Mouse (Mus musculus) embryo, embryonic 11 days (tissue): ENCODE measurements around the gene Tub.

Source experiments
- DNase-seq: peaks from one replicate; pipeline ENCODE4 v3.0.0-alpha.2; 2015

Gene Tub

DNA sequence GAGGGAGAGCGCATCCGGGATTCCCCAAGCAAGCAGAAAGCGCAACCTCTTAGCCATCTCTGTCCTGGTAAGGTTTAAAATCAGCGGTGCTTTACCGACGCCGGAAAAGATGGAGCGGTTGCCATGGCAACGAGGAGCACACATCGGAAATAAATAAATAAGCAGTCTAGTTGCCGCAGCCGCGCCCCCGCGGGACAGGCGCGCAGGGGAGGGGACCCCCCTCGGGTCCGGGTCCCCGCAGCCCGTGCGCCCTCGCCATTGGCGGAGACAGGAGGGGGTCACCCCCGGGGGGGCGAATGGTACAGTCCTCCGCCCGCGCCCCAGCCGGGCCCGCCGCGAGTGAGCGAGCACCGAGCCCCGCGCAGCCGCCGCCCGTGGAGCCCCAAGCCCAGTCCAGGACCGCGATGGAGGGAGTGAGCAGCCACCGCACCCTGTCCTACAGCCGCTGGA lies at the start of gene Tub:
Tub (plus strand) TSS at position 27 of the 450 bp plus-strand sequence.
- DNase-seq = peak; percentile 86

GRCm38 (mm10) chr7:108903969-108904368 lies 46.2 kb upstream of the Tub start:
- DNase-seq = no peak

DNA sequence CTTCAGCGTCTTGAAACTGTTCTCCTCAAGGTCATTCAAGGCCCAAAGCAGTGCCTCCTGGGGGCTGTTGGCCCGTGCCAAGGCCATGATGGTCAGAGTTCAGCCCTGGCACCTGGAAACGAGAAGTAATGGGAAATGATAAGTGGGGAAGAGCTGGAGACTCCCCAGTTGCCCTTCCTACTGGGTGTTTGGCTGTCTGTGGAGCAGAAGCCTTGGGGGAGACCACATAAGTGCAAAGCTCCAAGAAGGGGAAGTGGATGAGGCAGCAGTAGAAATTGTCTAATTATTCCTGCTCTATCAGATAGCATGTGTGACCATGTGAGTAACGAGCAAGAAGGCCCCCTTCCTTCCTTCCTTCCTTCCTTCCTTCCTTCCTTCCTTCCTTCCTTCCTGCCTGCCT lies 23.1 kb upstream of the Tub start:
- DNase-seq = no peak

- DNase-seq = no peak
Measured at GRCm38 (mm10) chr7:108928280-108929188, 21.6 kb upstream of the Tub start.

GRCm38 (mm10) chr7:108929726-108930393 lies 20.3 kb upstream of the Tub start, which contains the start of gene Nlrp10:
Nlrp10 (minus strand) TSS chr7:108930178.
- no peak for DNase-seq

- DNase-seq = peak; percentile 94
Measured at GRCm38 (mm10) chr7:108933794-108934731, 16.1 kb upstream of the Tub start, which contains the start of gene Eif3f. Eif3f (plus strand) TSS chr7:108934417.

- DNase-seq = no peak
Measured at GRCm38 (mm10) chr7:108934836-108935235, 15.3 kb upstream of the Tub start.

GRCm38 (mm10) chr7:108935411-108935810 lies 14.7 kb upstream of the Tub start:
- no peak for DNase-seq

DNA sequence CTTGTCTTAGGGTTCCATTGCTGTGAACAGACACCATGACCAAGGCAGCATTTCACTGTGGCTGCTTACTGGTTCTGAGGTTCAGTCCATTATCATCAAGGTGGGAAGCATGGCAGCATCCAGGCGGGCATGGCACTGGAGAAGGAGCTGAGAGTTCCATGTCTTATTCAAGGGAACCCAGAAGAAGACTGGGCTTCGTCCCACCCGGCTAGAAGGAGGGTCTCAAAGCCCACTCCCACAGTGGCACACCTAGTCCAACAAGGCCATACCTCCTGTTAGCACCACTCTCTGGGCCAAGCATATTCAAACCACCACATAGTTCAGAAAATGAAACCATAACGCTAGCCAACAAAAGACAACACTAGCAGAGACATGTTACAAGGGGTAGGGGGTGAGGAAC lies 13.5 kb upstream of the Tub start:
- no peak for DNase-seq

DNA sequence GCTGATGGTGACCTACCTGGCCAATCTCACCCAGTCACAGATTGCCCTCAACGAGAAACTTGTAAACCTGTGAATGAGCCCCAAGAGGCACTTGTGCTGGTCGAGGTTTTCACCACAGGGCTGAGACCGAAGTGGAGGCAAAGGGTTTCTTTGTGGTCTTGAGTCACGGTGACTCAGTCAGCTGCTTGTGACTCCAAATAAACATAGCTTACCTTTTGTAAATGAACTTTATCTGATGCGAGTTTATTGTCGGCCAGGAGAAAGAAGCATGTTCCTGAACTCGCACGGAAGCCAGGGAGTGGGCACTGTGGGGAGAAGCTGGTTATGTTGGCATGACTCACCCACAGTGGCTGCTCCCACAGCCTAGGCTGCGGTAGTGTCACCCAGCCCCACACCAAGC lies 8.7 kb upstream of the Tub start:
- no peak for DNase-seq

DNA sequence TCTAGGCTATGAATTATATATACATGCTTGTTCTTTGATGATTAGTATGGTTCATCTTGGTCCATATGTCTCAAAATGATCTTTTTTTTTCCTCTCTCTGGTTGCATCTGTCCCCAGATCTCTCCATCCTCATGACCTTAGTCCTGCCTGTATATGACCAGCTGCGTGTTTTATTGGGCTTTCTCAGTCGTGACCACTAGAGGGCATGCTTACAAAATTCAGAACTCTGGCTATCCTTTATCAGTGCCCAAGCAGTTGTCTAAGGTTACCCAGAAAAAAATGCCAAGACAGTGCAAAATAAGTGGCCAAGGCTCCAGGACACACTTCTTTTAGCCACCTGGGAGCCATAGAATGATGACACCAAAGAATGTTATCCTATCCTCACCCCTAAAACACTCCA lies 6.1 kb upstream of the Tub start:
- peak; percentile 65 for DNase-seq

GRCm38 (mm10) chr7:108948611-108949010 lies 1.5 kb upstream of the Tub start:
- no peak for DNase-seq

DNA sequence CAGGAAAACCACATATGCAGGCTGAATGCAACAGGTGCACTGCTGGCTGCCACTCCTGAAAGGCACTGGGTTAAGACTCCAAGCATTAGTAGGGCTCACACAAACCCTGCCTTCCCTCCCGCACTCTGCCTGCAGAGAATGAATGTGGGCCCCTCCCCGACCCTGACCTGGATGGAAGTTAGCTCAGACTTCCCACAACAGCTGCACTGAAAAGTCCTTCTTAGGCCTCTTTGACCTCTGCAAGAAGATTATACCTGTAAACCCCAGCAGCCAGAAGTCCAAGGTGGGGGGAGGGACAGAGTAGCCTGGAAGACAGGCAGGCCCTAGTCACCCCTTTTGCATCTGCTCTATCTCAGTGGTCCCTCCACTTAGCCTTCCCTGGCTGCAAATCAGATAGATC lies 837 bp upstream of the Tub start:
- DNase-seq = no peak

DNA sequence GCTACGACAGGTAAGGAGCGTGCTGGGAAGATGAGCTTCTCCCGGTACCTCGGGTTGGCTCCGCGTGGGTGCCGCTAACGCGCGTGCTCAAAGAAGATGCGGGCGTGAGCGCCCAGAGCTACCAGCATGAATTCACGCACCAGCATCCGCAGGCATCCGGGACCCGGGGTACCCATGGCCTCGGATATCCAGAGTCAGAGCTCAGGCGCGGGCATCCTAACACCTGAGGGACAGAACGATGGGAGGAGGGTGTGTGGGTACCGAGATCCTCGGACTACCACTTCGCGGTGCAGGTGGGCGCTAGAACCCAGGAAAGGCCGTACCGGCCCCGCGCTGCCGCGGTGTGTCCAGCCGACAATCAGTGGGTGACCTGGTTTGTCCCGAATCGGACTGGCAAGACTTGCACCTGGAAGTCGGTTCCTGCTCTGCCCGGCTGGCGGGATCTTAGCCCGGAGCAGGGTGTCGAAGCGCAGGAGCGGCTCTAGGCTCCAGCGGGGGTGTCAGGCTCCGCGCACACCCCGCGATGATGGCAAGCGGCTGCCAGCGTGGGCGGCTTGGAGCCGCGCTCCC lies 709 bp downstream of the Tub start:
- peak; percentile 39 for DNase-seq

GRCm38 (mm10) chr7:108952801-108953200 lies 2.7 kb downstream of the Tub start:
- DNase-seq = no peak

GRCm38 (mm10) chr7:108954185-108954584 lies 4.0 kb downstream of the Tub start:
- peak; percentile 62 for DNase-seq

DNA sequence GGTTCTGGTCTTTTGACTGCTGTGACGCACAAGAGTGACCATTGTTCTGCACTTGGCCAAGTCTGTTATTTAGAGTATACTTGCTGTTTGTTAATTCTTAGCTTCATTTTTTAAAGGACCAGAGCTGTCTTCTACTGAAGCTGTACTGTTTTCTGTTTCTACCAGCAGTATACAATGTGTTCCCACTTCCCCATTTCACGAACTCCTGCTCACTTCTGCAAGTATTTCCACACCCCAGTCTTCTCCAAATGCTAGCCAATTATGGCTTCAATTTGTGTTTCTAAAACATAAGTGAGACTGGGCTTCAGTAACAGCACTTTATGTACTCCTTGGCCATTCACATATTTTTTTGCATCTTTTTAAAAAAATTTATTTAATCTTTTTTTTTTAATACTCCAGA lies 7.6 kb downstream of the Tub start:
- DNase-seq = no peak

DNA sequence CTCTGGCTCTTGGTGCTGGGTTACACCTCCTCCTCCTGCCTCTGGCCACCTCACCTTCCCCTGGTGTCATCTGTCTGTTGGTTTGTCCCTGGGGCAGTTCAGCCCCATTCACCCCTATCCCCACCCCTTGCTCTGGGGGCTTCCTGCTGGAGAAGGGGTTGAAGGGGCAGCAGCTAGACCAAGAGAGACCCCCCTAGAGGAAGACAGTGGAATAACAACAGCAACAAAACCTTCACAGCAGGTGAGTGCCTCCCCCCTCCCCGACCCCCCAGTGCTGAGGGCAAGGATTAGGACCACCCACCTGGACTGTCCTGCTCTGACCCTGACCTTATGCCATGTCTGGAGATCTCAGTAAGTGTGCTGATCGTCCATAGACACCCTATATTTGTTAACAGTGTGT lies 15.8 kb downstream of the Tub start:
- DNase-seq = no peak

- peak; percentile 72 for DNase-seq
Measured at GRCm38 (mm10) chr7:108966742-108967362, 16.7 kb downstream of the Tub start.

GRCm38 (mm10) chr7:108968201-108968600 lies 18.1 kb downstream of the Tub start:
- no peak for DNase-seq

- DNase-seq = peak; percentile 65
Measured at GRCm38 (mm10) chr7:108972273-108972672, 22.1 kb downstream of the Tub start.
